Mouse (Mus musculus) liver, embryonic 11.5 days (tissue): ENCODE results near the gene Fam19a4. TPM values are rescaled to one million over a fixed set of nuclear protein-coding genes. Genes with fewer than 3 reads are reported as not detected.

ENCODE experiments used
- ATAC-seq: fragments of 200-750 bp; cut with Nextera tagmentation; replicated peaks from 2 replicates; pipeline ENCODE4 v1.8.0; 2017; ENCODE audit warnings: moderate number of reproducible peaks, mild to moderate bottlenecking, moderate TSS enrichment, moderate library complexity; ENCODE audit not compliant: low FRiP score
- DNase-seq: peaks from one replicate; pipeline ENCODE4 v3.0.0-alpha.2; 2017; ENCODE audit warnings: low spot score
- H3K27ac ChIP-seq: fragments of 300-500 bp; sonication (generic); 2 replicates; pipeline ENCODE4 v1.5.1; 2014; ENCODE audit warnings: mild to moderate bottlenecking, low read depth, low read length, control low read depth
- H3K27me3 ChIP-seq: fragments of 300-500 bp; sonication (generic); replicated peaks from 2 replicates; pipeline ENCODE4 v1.6.1; 2014; ENCODE audit warnings: low read length, mixed read lengths; ENCODE audit not compliant: control insufficient read depth, insufficient read depth
- H3K36me3 ChIP-seq: fragments of 300-500 bp; sonication (generic); 2 replicates; pipeline ENCODE4 v1.6.1; 2014; ENCODE audit warnings: mild to moderate bottlenecking, low read length, moderate library complexity, mixed read lengths; ENCODE audit not compliant: control insufficient read depth, insufficient read depth
- H3K4me1 ChIP-seq: fragments of 300-500 bp; sonication (generic); replicated peaks from 2 replicates; pipeline ENCODE4 v1.6.1; 2014; ENCODE audit warnings: low read length, mixed read lengths; ENCODE audit not compliant: control insufficient read depth, insufficient read depth
- H3K4me2 ChIP-seq: fragments of 300-500 bp; sonication (generic); 2 replicates; pipeline ENCODE4 v1.6.1; 2014; ENCODE audit warnings: mild to moderate bottlenecking, control low read depth, moderate library complexity
- H3K4me3 ChIP-seq: fragments of 300-500 bp; sonication (generic); 2 replicates; pipeline ENCODE4 v1.5.1; 2014; ENCODE audit warnings: low read depth, low read length, control low read depth
- H3K9ac ChIP-seq: fragments of 300-500 bp; sonication (generic); 2 replicates; pipeline ENCODE4 v1.6.1; 2014; ENCODE audit warnings: low read depth, low read length, control low read depth
- H3K9me3 ChIP-seq: fragments of 300-500 bp; sonication (generic); 2 replicates; pipeline ENCODE4 v1.6.1; 2016; ENCODE audit warnings: low read length, inconsistent platforms, mixed read lengths; ENCODE audit not compliant: control insufficient read depth
- WGBS: fragments of 180-500 bp; shearing (Covaris S2); extraction: QIAGEN DNeasy Blood & Tissue Kit; methylation state at CpG from one replicate; pipeline ENCODE4 v1.1.7; 2014; 5-methylcytosine and 5-hydroxymethylcytosine counted together
- polyA plus RNA-seq: library from polyadenylated mRNA; unstranded; fragments of >200 nt; fragmentation: Nextera tagmentation; extraction: Ambion mirVana; gene quantifications from 2 replicates; pipeline ENCODE4 v1.2.1, GENCODE M21; 2014

The Fam19a4 gene
- polyA plus RNA-seq, 1 experiment from 2014 or later = not detected

- ATAC-seq (no peak), DNase-seq (no peak)
- WGBS = 5% methylated on average over 10 of the region's 10 CpGs
Measured at GRCm38 (mm10) chr6:97059599-97059998, 614 bp downstream of the Fam19a4 start.

GRCm38 (mm10) chr6:97052196-97052770, 7.9 kb downstream of the Fam19a4 start:
- Histone ChIP-seq H3K4me1 (no peaks in the 10 kb centered on the region), H3K9me3 (no peaks in the 10 kb centered on the region), H3K36me3 (no peaks in the 10 kb centered on the region), H3K4me3 (no peak overlapping the region), H3K27ac (no peak overlapping the region), H3K9ac (no peak overlapping the region), H3K27me3 (no peaks in the 10 kb centered on the region; the same call in 1 of the 2 replicates), H3K4me2 (no peak overlapping the region)
- ATAC-seq (no peak), DNase-seq (no peak)
- WGBS = 75% methylated on average over 8 of the region's 8 CpGs

More at GRCm38 (mm10) chr6:97059599-97059998, 614 bp downstream of the Fam19a4 start:
- Histone ChIP-seq H3K27ac (no peak overlapping the region), H3K9ac (no peak overlapping the region), H3K36me3 (no peaks in the 10 kb centered on the region), H3K4me3 (peak overlapping the region; percentile 13), H3K9me3 (no peaks in the 10 kb centered on the region), H3K27me3 (peaks cover 32% of the 10 kb centered on the region), H3K4me1 (no peaks in the 10 kb centered on the region), H3K4me2 (peak overlapping the region; percentile 57)

- Histone ChIP-seq H3K36me3 (no peaks in the 10 kb centered on the region), H3K27me3 (no peaks in the 10 kb centered on the region; the same call in none of the 2 replicates), H3K27ac (no peak overlapping the region), H3K9ac (no peak overlapping the region), H3K4me2 (no peak overlapping the region), H3K4me1 (no peaks in the 10 kb centered on the region), H3K9me3 (no peaks in the 10 kb centered on the region), H3K4me3 (no peak overlapping the region)
- no peak for DNase-seq
- ATAC-seq = no peak
- 39% methylated on average over 4 of the region's 4 CpGs for WGBS
Measured at GRCm38 (mm10) chr6:97048403-97048802, 11.8 kb downstream of the Fam19a4 start.

GRCm38 (mm10) chr6:97046541-97046940, 13.7 kb downstream of the Fam19a4 start:
- no peak overlapping the region for H3K4me2 ChIP-seq
- H3K27me3 ChIP-seq = no peaks in the 10 kb centered on the region; the same call in 1 of the 2 replicates
- WGBS = 68% methylated on average over 4 of the region's 4 CpGs
- H3K9ac ChIP-seq = no peak overlapping the region
- DNase-seq = no peak
- H3K36me3 ChIP-seq = no peaks in the 10 kb centered on the region
- H3K27ac ChIP-seq = no peak overlapping the region
- H3K4me1 ChIP-seq = no peaks in the 10 kb centered on the region
- no peak for ATAC-seq
- no peak overlapping the region for H3K4me3 ChIP-seq
- no peaks in the 10 kb centered on the region for H3K9me3 ChIP-seq

GRCm38 (mm10) chr6:97027110-97027677, 33.0 kb downstream of the Fam19a4 start:
- no peak for ATAC-seq
- no peak overlapping the region for H3K4me2 ChIP-seq
- H3K9me3 ChIP-seq = no peaks in the 10 kb centered on the region
- H3K27ac ChIP-seq = no peak overlapping the region
- H3K4me3 ChIP-seq = no peak overlapping the region
- DNase-seq = no peak
- H3K36me3 ChIP-seq = no peaks in the 10 kb centered on the region
- H3K4me1 ChIP-seq = no peaks in the 10 kb centered on the region
- H3K9ac ChIP-seq = no peak overlapping the region
- no peaks in the 10 kb centered on the region for H3K27me3 ChIP-seq
- 54% methylated on average over 5 of the region's 5 CpGs for WGBS

- Histone ChIP-seq H3K4me2 (no peak overlapping the region), H3K9me3 (no peaks in the 10 kb centered on the region), H3K4me3 (no peak overlapping the region), H3K9ac (no peak overlapping the region), H3K36me3 (no peaks in the 10 kb centered on the region), H3K27ac (no peak overlapping the region), H3K4me1 (no peaks in the 10 kb centered on the region), H3K27me3 (peaks cover 2% of the 10 kb centered on the region; the same call in 1 of the 2 replicates)
- DNase-seq = no peak
- 44% methylated on average over 2 of the region's 2 CpGs for WGBS
- ATAC-seq = no peak
Measured at GRCm38 (mm10) chr6:97019323-97019722, 40.9 kb downstream of the Fam19a4 start.

- peaks cover 2% of the 10 kb centered on the region; the same call in 1 of the 2 replicates for H3K27me3 ChIP-seq
- H3K4me3 ChIP-seq = no peak overlapping the region
- DNase-seq (no peak), ATAC-seq (no peak)
- H3K36me3 ChIP-seq = no peaks in the 10 kb centered on the region
- H3K9ac ChIP-seq = no peak overlapping the region
- H3K9me3 ChIP-seq = no peaks in the 10 kb centered on the region
- no peak overlapping the region for H3K4me2 ChIP-seq
- H3K27ac ChIP-seq = no peak overlapping the region
- 81% methylated on average over 1 of the region's 1 CpGs for WGBS
- no peaks in the 10 kb centered on the region for H3K4me1 ChIP-seq
Measured at GRCm38 (mm10) chr6:97016711-97017110, 43.5 kb downstream of the Fam19a4 start.

GRCm38 (mm10) chr6:97016018-97016417, 44.2 kb downstream of the Fam19a4 start:
- no peak overlapping the region for H3K4me2 ChIP-seq
- no peak for ATAC-seq
- no peaks in the 10 kb centered on the region for H3K36me3 ChIP-seq
- no peaks in the 10 kb centered on the region for H3K9me3 ChIP-seq
- H3K4me3 ChIP-seq = no peak overlapping the region
- H3K9ac ChIP-seq = no peak overlapping the region
- DNase-seq = no peak
- peaks cover 2% of the 10 kb centered on the region; the same call in 1 of the 2 replicates for H3K27me3 ChIP-seq
- WGBS = 34% methylated on average over 3 of the region's 3 CpGs
- no peaks in the 10 kb centered on the region for H3K4me1 ChIP-seq
- no peak overlapping the region for H3K27ac ChIP-seq

- Histone ChIP-seq H3K27ac (no peak overlapping the region), H3K4me3 (no peak overlapping the region), H3K4me1 (no peaks in the 10 kb centered on the region), H3K36me3 (no peaks in the 10 kb centered on the region), H3K9ac (no peak overlapping the region), H3K4me2 (no peak overlapping the region), H3K9me3 (no peaks in the 10 kb centered on the region), H3K27me3 (no peaks in the 10 kb centered on the region)
- 45% methylated on average over 8 of the region's 8 CpGs for WGBS
- ATAC-seq (no peak), DNase-seq (no peak)
Measured at GRCm38 (mm10) chr6:97006513-97007094, 53.6 kb downstream of the Fam19a4 start.
